Mouse (Mus musculus): ENCODE measurements around the gene Mdc1. TPM values are rescaled to one million over a fixed set of nuclear protein-coding genes. Genes with fewer than 3 reads are reported as not detected.
A peak's percentile ranks its signal among the peaks of the same experiment; 100 is the strongest.

Mdc1 gene
- polyA plus RNA-seq, 1 experiment from 2014 or later = 13.2 TPM

DNA sequence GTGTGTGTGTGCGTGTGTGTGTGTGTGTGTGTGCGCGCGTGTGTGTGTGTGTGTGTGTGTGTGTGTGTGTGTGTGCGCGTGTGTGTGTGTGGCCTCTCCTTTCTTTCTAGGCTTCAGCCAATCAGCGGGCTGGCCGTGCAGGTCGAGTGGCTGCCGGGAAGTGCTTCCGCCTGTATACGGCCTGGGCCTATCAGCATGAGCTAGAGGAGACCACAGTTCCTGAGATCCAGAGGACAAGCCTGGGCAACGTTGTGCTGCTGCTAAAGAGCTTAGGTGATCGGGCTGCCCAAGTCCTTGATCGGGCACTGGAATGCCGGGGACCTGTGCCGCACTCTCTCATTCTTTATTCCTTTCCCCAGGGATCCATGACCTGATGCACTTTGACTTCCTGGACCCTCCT lies 46.4 kb downstream of the Mdc1 start:
- Histone ChIP-seq H3K36me3 (ENCODE audit: control insufficient read depth, insufficient read depth) (peaks cover 33% of the 10 kb centered on the region), H3K9me3 (ENCODE audit: control insufficient read depth, low read length) (no peaks in the 10 kb centered on the region), H3K4me1 (replicated peaks; ENCODE audit: control insufficient read depth, insufficient read depth, low read length) (no peaks in the 10 kb centered on the region), H3K9ac (replicated peaks; ENCODE audit: low read depth, low read length) (no peak overlapping the region), H3K4me2 (ENCODE audit: low read length) (no peak overlapping the region), H3K4me3 (replicated peaks; ENCODE audit: low read length) (no peak overlapping the region), H3K27ac (ENCODE audit: low read length) (no peak overlapping the region), H3K27me3 (replicated peaks; ENCODE audit: control insufficient read depth, insufficient read depth, low read length) (no peaks in the 10 kb centered on the region)
- ATAC-seq = no peak
- WGBS = 92% methylated on average over 11 of the region's 17 CpGs

DNA sequence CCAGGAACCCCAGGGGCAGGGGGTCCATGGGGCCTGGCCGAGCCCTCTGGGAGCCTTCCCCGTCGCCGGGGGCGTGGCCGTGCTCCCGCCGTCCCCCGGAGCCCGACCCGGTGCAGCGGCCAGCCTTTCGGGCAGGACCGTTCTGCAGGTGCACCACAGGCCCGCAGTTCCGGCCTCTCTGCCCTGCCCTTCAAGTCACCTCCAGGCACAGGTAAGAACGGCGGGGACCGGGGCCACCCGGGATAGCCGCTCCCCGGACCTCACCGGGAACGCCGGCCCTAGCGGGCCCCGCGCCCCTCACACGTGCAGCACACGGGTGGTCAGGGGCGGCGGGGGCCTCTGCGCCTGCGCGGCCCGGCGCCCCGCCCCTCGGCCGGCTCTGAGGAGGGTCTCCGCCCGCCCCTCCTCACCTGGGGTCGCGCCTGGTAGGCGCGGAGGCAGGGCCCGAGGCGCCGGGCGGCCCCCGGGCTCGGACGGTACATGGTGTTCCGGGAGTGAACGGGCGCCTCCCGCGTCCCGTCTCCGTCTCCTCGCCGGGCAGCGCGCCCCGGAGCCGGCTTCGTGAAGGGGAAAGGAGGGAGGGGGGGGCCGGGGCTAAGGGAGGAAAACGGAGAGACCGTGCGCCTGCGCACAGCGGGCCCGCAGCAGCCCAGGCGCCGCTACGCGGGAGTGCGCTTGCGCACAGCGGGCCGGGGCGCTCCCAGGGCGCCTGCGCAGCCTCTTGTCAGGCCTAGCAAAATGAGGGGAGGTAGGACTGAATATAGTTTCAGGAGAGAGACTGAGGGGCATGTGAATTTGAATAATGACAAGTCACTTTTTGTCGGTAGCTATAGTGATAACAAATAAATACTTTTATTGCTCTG lies 55.7 kb downstream of the Mdc1 start, which contains the start of gene 2310061I04Rik:
TSS of gene 2310061I04Rik (minus strand) at position 651 of the 863 bp plus-strand sequence.
- H3K36me3 ChIP-seq (ENCODE audit: control insufficient read depth, insufficient read depth) = peaks cover 26% of the 10 kb centered on the region
- H3K9ac ChIP-seq (replicated peaks; ENCODE audit: low read depth, low read length) = peak within 1 kb of the TSS; percentile 92
- no peaks in the 10 kb centered on the region for H3K9me3 ChIP-seq (ENCODE audit: control insufficient read depth, low read length)
- H3K4me3 ChIP-seq (replicated peaks; ENCODE audit: low read length) = peak within 1 kb of the TSS; percentile 89
- WGBS = 1% methylated on average over 64 of the region's 86 CpGs
- peaks cover 24% of the 10 kb centered on the region for H3K4me1 ChIP-seq (replicated peaks; ENCODE audit: control insufficient read depth, insufficient read depth, low read length)
- ATAC-seq = peak; percentile 95
- H3K4me2 ChIP-seq (ENCODE audit: low read length) = peak within 1 kb of the TSS; percentile 100
- H3K27ac ChIP-seq (ENCODE audit: low read length) = peak within 1 kb of the TSS; percentile 94
- no peaks in the 10 kb centered on the region for H3K27me3 ChIP-seq (replicated peaks; ENCODE audit: control insufficient read depth, insufficient read depth, low read length)

DNA sequence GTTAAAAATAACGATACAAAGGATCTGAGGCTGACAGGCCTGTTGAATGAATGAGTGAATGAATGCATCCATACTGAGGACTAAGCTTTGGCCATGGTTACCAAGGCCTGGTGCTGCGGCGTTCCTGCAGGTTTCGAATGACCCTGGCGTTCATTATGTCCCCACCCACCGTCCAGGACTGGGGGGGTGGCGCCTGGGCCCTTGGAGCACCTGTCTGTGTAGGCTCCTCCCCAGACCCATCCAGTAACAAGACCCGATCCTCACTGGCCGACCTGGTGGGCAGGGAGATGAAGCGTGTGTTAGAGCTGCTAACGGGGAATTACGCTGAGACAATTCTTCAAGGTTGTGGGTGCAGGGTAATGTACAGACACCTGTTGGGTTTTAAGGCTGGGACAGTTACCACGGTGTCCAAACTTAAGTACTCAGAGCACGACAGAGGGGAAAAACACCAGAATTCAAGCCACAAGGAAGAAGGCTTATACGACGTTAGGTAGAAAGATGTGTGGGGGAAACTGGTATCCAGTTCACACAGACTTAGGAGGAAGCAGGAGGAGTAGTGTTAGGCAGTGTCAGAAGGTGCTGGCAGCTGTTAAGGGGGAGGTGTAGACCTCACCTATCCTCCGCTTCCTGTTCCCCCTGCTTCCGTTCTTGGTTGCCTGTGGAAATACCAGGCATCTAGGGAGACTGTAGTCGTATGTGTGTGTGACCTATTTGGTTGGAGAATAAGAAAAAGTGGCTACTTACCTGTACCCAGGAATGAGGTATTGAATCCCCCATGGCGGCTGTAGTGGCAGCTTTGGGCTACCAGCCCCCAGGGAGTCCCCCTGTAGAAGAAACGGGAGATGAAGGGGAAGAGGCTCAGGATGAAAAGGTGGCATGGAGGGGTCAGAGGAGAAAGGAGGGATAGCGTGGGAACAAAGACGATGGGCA lies 56.6 kb downstream of the Mdc1 start:
- Histone ChIP-seq H3K27ac (ENCODE audit: low read length) (peak overlapping the region; percentile 2), H3K4me1 (replicated peaks; ENCODE audit: control insufficient read depth, insufficient read depth, low read length) (peaks cover 24% of the 10 kb centered on the region), H3K9me3 (ENCODE audit: control insufficient read depth, low read length) (no peaks in the 10 kb centered on the region), H3K4me3 (replicated peaks; ENCODE audit: low read length) (peak overlapping the region; percentile 89; the same call in 1 of the 2 replicates), H3K4me2 (ENCODE audit: low read length) (peak overlapping the region; percentile 37), H3K36me3 (ENCODE audit: control insufficient read depth, insufficient read depth) (peaks cover 22% of the 10 kb centered on the region), H3K27me3 (replicated peaks; ENCODE audit: control insufficient read depth, insufficient read depth, low read length) (no peaks in the 10 kb centered on the region), H3K9ac (replicated peaks; ENCODE audit: low read depth, low read length) (peak overlapping the region; percentile 92)
- 44% methylated on average over 23 of the region's 23 CpGs for WGBS
- ATAC-seq = peak; percentile 36

DNA sequence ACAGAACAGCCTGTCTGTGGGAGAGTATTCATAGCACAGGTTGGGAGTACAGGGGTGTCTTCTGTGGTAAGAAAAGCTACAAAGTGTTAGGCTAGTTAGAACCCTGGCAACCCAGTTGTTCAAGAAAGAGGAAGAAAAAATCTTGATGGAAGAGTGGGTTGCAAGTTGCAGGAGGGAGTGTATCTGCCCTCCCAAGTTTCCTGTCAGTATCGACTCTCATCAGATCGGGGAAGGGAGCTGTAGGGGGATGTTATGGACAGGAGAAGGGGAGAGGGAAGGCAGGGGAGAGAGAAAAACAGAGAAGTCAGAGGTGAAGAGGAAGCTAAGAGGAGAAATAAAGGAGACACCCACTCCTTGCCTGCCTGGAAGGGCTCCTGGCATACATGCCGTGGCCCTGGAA lies 59.3 kb downstream of the Mdc1 start:
- Histone ChIP-seq H3K4me1 (replicated peaks; ENCODE audit: control insufficient read depth, insufficient read depth, low read length) (peaks cover 21% of the 10 kb centered on the region), H3K9me3 (ENCODE audit: control insufficient read depth, low read length) (no peaks in the 10 kb centered on the region), H3K36me3 (ENCODE audit: control insufficient read depth, insufficient read depth) (peaks cover 27% of the 10 kb centered on the region), H3K27ac (ENCODE audit: low read length) (no peak overlapping the region), H3K4me2 (ENCODE audit: low read length) (no peak overlapping the region), H3K27me3 (replicated peaks; ENCODE audit: control insufficient read depth, insufficient read depth, low read length) (no peaks in the 10 kb centered on the region), H3K9ac (replicated peaks; ENCODE audit: low read depth, low read length) (no peak overlapping the region), H3K4me3 (replicated peaks; ENCODE audit: low read length) (no peak overlapping the region)
- WGBS = 94% methylated on average over 3 of the region's 3 CpGs
- no peak for ATAC-seq

DNA sequence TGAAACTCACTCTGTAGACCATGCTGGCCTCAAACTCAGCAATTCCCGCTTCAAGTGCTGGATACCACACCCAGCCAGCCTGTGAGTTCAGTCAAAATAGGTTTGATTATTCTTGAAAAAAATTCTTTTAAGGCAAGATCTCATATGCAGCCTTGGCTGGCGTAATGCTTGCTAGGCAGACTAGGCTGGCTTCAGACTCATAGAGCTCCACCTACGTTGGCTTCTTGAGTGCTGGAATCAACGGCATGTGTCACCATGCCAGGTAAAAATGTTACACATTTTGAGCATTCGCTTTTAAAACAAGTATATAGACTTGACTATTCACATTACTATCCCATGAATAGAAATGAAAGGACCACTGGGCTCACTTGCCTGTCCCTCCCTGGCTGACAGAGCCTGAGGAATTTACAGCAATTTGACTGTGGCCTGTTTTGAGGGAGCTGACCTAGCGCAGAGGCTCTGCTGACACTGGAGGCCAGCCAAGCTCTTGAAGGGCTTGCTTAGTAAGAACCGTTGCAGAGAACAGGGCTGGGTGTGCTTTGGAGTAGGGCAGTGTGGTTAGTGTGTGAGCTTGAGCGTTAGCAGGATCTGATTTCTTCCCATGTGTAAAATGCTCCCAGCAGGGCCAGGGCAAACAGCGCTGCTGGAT lies 62.2 kb downstream of the Mdc1 start:
- peaks cover 8% of the 10 kb centered on the region for H3K4me1 ChIP-seq (replicated peaks; ENCODE audit: control insufficient read depth, insufficient read depth, low read length)
- H3K27ac ChIP-seq (ENCODE audit: low read length) = no peak overlapping the region
- H3K27me3 ChIP-seq (replicated peaks; ENCODE audit: control insufficient read depth, insufficient read depth, low read length) = no peaks in the 10 kb centered on the region
- peaks cover 23% of the 10 kb centered on the region for H3K36me3 ChIP-seq (ENCODE audit: control insufficient read depth, insufficient read depth)
- 85% methylated on average over 9 of the region's 9 CpGs for WGBS
- no peak for ATAC-seq
- no peak overlapping the region for H3K4me2 ChIP-seq (ENCODE audit: low read length)
- H3K9ac ChIP-seq (replicated peaks; ENCODE audit: low read depth, low read length) = no peak overlapping the region
- H3K9me3 ChIP-seq (ENCODE audit: control insufficient read depth, low read length) = no peaks in the 10 kb centered on the region
- no peak overlapping the region for H3K4me3 ChIP-seq (replicated peaks; ENCODE audit: low read length)

DNA sequence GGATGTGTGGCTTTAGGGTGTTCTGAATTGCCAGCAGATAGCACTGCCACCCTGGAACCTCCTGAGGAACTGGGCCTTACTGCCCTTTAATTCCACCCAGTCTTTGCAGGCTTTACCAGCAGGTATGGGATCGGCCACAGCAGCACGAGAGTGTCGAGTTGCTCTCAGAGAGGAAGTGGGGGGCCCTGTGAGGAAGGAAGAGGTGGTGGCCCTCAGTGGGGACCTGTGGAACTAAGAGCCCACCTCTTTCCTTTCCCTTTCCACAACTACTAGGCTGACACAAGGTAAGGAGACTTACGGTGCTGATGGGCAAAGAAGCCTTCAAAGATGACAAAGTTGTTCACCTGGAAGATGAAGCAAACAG lies 62.7 kb downstream of the Mdc1 start:
- ATAC-seq = no peak
- WGBS = 93% methylated on average over 4 of the region's 4 CpGs
- H3K27ac ChIP-seq (ENCODE audit: low read length) = no peak overlapping the region
- H3K27me3 ChIP-seq (replicated peaks; ENCODE audit: control insufficient read depth, insufficient read depth, low read length) = no peaks in the 10 kb centered on the region
- no peak overlapping the region for H3K9ac ChIP-seq (replicated peaks; ENCODE audit: low read depth, low read length)
- peaks cover 13% of the 10 kb centered on the region for H3K4me1 ChIP-seq (replicated peaks; ENCODE audit: control insufficient read depth, insufficient read depth, low read length)
- H3K36me3 ChIP-seq (ENCODE audit: control insufficient read depth, insufficient read depth) = peaks cover 23% of the 10 kb centered on the region
- H3K4me3 ChIP-seq (replicated peaks; ENCODE audit: low read length) = no peak overlapping the region
- H3K4me2 ChIP-seq (ENCODE audit: low read length) = no peak overlapping the region
- no peaks in the 10 kb centered on the region for H3K9me3 ChIP-seq (ENCODE audit: control insufficient read depth, low read length)

DNA sequence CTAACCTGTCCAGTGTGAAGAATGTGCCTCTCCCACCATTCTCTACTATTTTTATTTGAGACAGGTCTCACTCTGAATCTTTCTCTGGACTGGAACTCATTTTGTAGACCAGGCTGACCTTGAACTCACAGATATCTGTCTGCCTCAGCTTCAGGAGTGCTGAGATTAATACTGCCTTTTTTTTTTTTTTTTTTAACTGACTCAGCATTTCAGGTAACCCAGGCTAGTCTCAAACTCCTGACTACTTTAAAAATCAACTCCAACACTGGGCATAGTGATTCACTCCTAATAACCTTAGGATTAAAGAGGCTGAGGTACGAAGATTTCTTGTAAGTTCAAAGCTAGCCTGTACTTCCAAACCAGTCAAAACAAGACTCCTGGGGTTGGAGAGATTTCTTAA lies 64.3 kb downstream of the Mdc1 start:
- H3K27ac ChIP-seq (ENCODE audit: low read length) = no peak overlapping the region
- H3K36me3 ChIP-seq (ENCODE audit: control insufficient read depth, insufficient read depth) = peaks cover 16% of the 10 kb centered on the region
- no peak overlapping the region for H3K9ac ChIP-seq (replicated peaks; ENCODE audit: low read depth, low read length)
- peaks cover 18% of the 10 kb centered on the region for H3K4me1 ChIP-seq (replicated peaks; ENCODE audit: control insufficient read depth, insufficient read depth, low read length)
- no peak overlapping the region for H3K4me2 ChIP-seq (ENCODE audit: low read length)
- H3K4me3 ChIP-seq (replicated peaks; ENCODE audit: low read length) = no peak overlapping the region
- no peaks in the 10 kb centered on the region for H3K9me3 ChIP-seq (ENCODE audit: control insufficient read depth, low read length)
- WGBS = 100% methylated on average over 1 of the region's 1 CpGs
- H3K27me3 ChIP-seq (replicated peaks; ENCODE audit: control insufficient read depth, insufficient read depth, low read length) = no peaks in the 10 kb centered on the region
- ATAC-seq = no peak

DNA sequence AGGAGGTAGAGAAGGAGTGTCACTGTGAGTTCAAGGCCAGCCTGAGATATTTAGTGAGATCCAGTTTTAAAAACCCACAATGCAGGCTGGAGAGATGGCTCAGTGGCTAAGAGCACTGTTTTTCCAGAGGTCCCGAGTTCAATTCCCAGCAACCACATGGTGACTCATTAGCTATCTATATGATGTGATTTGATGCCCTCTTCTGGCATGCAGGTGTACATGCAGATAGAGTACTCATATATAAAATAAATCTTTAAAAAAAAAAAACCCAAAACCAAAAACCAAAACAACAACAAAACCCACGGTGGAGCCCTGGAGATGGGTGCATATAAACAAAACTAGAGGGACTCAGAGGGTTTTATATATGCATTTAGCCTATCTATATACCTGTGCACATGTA lies 66.3 kb downstream of the Mdc1 start:
- WGBS = 76% methylated on average over 2 of the region's 2 CpGs
- H3K4me2 ChIP-seq (ENCODE audit: low read length) = no peak overlapping the region

More for the DNA sequence above, 66.3 kb downstream of the Mdc1 start:
- Histone ChIP-seq H3K27ac (ENCODE audit: low read length) (no peak overlapping the region), H3K4me1 (replicated peaks; ENCODE audit: control insufficient read depth, insufficient read depth, low read length) (peaks cover 18% of the 10 kb centered on the region), H3K36me3 (ENCODE audit: control insufficient read depth, insufficient read depth) (peaks cover 12% of the 10 kb centered on the region), H3K9ac (replicated peaks; ENCODE audit: low read depth, low read length) (no peak overlapping the region), H3K4me3 (replicated peaks; ENCODE audit: low read length) (no peak overlapping the region), H3K9me3 (ENCODE audit: control insufficient read depth, low read length) (no peaks in the 10 kb centered on the region), H3K27me3 (replicated peaks; ENCODE audit: control insufficient read depth, insufficient read depth, low read length) (no peaks in the 10 kb centered on the region)
- ATAC-seq = no peak
